Mouse (Mus musculus) layer of hippocampus, postnatal 36 days (tissue): Measurements from ENCODE around the gene Nfxl1. TPM values are rescaled to one million over a fixed set of nuclear protein-coding genes. Genes with fewer than 3 reads are reported as not detected.
A peak's percentile ranks its signal among the peaks of the same experiment; 100 is the strongest.

ENCODE experiments used
- DNase-seq, 2 experiments: peaks; one replicate each; pipeline ENCODE4 v3.0.0; 2022
- total RNA-seq, 2 experiments: library from RNA; stranded (reverse); gene quantifications; 2 replicates each; pipeline ENCODE4 v1.2.3; 2021

Nfxl1 gene
- total RNA-seq, 2 experiments from 2014 or later: 14.9 to 21.1 TPM

DNA sequence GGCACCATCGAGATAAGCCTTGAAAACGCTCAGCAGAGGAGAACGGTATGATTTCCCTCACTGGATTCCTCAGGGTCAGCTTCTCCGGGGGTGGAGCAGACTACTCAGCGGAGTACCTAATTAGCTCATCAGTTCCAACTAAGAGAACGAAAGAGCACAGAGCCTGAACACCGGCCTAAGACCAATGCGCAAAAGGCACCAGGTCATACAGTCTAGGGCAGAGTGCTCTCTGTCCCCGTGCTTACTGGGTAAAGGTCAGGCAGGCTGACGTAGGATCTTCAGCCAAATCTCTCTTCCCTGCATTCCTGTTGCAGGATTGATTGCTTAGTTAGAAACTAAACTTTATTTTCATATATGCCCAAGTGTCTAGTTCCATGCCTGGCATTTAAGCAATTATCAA, 61.2 kb downstream of the Nfxl1 start:
- DNase-seq: no peak

DNA sequence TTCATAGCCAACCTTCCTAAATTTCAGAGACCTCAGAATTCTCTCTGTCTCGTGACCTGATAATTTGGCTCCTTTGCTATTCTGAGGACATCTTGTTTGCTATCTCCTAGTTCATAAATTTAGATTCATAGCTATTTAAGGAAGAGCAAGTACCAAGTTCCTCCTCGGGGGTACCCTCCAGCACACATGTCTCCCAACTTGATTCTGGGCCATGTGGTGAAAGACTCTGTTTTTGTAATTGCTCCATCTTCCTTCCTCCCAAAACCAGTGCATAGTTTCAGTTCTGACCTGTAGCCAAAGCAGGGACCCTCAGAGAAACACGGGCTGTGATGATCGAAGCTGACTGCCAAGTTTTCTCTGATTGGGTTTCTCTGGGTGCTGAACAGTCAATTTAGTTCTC, 62.7 kb downstream of the Nfxl1 start:
- DNase-seq: no peak

DNA sequence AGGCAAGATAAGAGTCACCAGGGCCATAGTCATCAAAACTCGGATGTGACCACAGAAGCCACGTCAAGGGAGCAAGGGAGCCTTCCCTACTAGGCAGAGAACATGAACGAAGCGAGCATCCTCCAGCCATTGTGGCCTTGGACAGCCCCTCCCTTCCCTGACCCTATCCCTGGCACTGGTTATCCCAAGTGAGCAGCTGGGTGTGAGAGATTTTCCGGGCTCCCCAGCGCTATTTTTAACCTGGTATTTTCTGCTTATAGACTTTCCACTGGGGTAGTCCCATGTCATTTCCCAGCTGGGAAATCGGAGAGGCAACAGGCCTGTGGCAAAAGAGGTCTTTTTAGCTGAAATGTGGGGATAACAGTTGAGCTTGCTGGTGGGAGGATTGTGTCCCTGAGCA, 65.6 kb downstream of the Nfxl1 start:
- no peak for DNase-seq

DNA sequence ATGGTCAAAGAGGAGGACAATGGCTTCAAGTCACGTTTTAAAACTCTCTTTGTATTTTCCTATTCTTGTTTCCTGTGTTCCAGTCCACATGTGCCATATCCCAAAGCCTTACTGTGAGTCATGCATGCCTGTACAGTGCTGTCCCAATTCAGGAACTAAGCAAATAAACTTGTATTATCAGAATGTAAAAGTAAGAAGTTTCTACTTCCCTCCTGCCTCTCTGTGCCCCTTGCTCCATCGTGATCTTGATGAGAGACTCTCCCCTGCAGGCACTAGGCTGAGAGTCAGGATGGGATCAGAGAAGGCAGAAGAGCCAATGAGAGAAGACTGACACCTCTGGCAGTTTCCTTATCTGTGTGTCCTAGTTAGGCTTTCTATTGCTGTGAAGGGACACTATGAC, 68.3 kb downstream of the Nfxl1 start:
- DNase-seq: no peak

DNA sequence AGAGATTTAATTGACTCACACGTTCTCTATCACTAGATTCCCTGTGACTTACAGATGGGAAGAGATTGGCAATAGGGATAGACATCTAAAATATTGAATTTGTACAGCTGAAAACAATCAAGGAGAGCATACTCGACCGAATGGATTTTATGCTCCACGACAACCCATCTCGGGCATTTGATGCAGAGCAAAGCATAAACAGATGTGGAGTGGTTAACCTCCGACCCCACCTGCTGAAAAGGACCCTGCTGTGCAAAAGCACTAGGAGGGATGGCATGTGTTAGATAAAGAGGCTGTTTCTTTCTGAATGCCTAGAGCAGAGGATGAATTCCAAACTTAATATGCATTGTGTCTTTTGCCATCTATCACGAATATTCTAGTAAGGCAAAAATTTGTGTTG, 79.0 kb downstream of the Nfxl1 start:
- DNase-seq: no peak

DNA sequence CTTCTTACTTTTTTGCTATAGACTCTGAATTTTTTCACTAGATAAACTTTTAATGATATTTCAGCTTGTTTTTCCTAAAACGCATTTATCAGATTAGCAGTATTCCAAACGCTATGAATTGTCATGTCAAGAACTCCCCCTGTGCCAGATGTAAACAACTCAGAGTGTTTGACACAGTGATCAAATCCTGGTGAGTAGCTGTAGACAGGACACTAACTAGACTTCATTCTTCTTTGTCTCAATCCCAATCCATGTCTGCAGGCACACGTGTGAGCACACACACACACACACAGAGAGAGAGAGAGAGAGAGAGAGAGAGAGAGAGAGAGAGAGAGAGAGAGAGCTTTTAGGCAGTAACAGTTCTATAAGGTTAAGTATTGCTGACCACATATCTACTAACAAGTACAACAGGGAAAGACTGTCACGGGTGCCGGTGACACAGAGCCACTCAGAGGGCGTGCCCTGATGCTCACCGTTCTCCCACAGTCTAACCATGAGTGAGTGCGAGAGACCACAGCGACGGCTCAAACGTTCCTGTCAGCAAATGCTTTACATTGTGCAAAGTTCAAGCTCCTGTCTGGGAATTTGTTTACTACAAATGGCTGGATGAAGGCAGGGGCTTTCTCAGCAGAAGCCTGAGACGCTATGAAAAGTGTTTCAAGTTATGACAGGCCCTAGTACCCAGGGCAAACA, 87.0 kb downstream of the Nfxl1 start:
- no peak for DNase-seq

DNA sequence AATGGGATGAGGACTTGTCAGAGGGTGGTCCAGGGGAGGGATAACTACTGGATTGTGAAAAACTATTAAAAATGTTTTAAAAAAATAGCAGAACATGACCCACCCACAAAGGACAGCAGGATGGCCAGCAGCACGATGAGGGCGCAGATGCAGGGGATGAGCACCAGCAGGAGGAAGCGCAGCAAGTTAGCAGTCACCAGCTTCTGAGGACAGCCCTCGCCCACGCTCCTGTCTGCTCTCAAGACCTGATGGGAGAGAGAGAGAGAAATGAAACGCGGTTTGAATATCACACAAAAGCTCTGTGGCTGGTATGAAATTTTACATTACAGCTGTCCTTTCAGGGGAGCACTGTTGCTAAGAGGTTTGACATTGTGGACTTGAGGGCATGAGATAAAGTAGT, 87.7 kb downstream of the Nfxl1 start:
- peak; percentile 15 to 38 for DNase-seq

DNA sequence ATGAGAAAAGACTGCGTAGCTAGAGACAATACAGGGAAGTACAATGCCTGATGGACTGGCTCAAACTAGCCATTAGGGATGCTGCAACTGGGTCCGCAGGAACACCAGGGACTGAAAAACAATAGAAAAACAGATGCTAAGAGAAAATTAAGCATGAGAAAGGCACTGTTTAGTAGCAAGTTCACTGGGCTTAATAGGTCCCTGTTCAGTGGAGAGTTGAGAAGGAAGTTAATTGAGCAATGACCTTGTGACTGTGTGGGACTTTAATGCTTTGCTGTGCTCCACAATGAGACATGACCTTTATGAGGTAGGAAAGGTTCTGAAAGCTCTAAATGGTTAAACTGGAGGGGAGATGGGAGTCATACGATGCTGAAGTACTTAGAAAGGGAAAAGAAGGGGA, 94.6 kb downstream of the Nfxl1 start:
- no peak for DNase-seq

Other genes with a start within 250 kb of the Nfxl1 start
- gene Corin, start 55.2 kb downstream of the Nfxl1 start, total RNA-seq: not detected
- gene Zar1, start 21.6 kb upstream of the Nfxl1 start, total RNA-seq: not detected
- under 1 TPM in 1 of 2 experiments, not detected in 1; 0.27 TPM for gene Gm5868, start 27.9 kb upstream of the Nfxl1 start, total RNA-seq
- not detected for gene Cnga1, start 84.6 kb upstream of the Nfxl1 start, total RNA-seq
- not detected for gene Nipal1, start 88.1 kb upstream of the Nfxl1 start, total RNA-seq
- gene Txk, start 193.1 kb upstream of the Nfxl1 start, total RNA-seq: under 1 TPM in 1 of 2 experiments, not detected in 1; 0.10 TPM